Mouse (Mus musculus) neural tube, embryonic 12.5 days (tissue): Measurements from ENCODE around the gene Tcf7l1. TPM values are rescaled to one million over a fixed set of nuclear protein-coding genes. Genes with fewer than 3 reads are reported as not detected.

Experiments
- ATAC-seq: fragments of 200-750 bp; cut with Nextera tagmentation; 2 replicates; pipeline ENCODE4 v1.8.0; 2017; ENCODE audit warnings: low read depth, mild to moderate bottlenecking, moderate TSS enrichment, moderate library complexity; ENCODE audit not compliant: low FRiP score
- H3K27ac ChIP-seq: fragments of 300-500 bp; sonication (generic); 2 replicates; pipeline ENCODE4 v1.5.1; 2016
- H3K27me3 ChIP-seq: fragments of 300-500 bp; sonication (generic); replicated peaks from 2 replicates; pipeline ENCODE4 v1.6.1; 2016; ENCODE audit warnings: mild to moderate bottlenecking
- H3K36me3 ChIP-seq: fragments of 300-500 bp; sonication (generic); 2 replicates; pipeline ENCODE4 v1.6.1; 2016; ENCODE audit warnings: mild to moderate bottlenecking
- H3K4me1 ChIP-seq: fragments of 300-500 bp; sonication (generic); 2 replicates; pipeline ENCODE4 v1.6.1; 2016
- H3K4me2 ChIP-seq: fragments of 300-500 bp; sonication (generic); replicated peaks from 2 replicates; pipeline ENCODE4 v1.6.1; 2016; ENCODE audit warnings: mild to moderate bottlenecking
- H3K4me3 ChIP-seq: fragments of 300-500 bp; sonication (generic); 2 replicates; pipeline ENCODE4 v1.5.1; 2016
- H3K9ac ChIP-seq: fragments of 300-500 bp; sonication (generic); 2 replicates; pipeline ENCODE4 v1.6.1; 2016; ENCODE audit warnings: mild to moderate bottlenecking
- H3K9me3 ChIP-seq: fragments of 300-500 bp; sonication (generic); 2 replicates; pipeline ENCODE4 v1.6.1; 2016; ENCODE audit warnings: mild to moderate bottlenecking
- WGBS: fragments of 180-500 bp; shearing (Covaris S2); methylation state at CpG from one replicate; pipeline ENCODE4 v1.1.7; 2016; 5-methylcytosine and 5-hydroxymethylcytosine counted together
- polyA plus RNA-seq: library from polyadenylated mRNA; unstranded; fragments of >200 nt; fragmentation: Nextera tagmentation; extraction: Ambion mirVana; gene quantifications from 2 replicates; pipeline ENCODE4 v1.2.1, GENCODE M21; 2016

Gene Tcf7l1
- polyA plus RNA-seq, 1 experiment from 2014 or later, result 18.6 TPM

DNA sequence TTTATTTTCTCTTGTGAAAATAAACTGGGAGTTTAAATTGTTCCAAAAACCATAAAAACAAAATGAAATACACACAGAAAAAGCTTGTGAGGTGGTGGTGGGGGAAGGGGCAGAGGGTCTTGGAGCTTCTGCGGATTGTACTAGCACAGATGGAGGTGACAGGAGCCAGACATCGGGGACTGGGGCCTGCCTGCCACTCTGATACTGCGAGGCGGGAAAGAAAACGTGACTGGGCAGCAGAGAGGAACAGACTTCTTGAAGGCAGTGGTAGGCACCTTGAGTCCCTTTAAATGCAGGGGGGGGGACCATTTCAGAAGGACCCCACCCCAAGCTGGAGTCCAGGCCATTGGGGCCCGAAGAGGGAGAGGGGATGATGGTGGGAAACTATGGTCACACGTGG is 162.7 kb downstream of the Tcf7l1 start:
- no peak for ATAC-seq
- H3K4me2 ChIP-seq, result no peak overlapping the region
- peaks cover 18% of the 10 kb centered on the region for H3K36me3 ChIP-seq
- no peaks in the 10 kb centered on the region for H3K27me3 ChIP-seq
- H3K4me1 ChIP-seq, result no peaks in the 10 kb centered on the region
- no peak overlapping the region for H3K9ac ChIP-seq
- no peak overlapping the region for H3K27ac ChIP-seq
- 78% methylated on average over 7 of the region's 7 CpGs for WGBS
- no peak overlapping the region for H3K4me3 ChIP-seq
- no peaks in the 10 kb centered on the region for H3K9me3 ChIP-seq

- H3K4me1 ChIP-seq, result no peaks in the 10 kb centered on the region
- H3K36me3 ChIP-seq, result peaks cover 7% of the 10 kb centered on the region
- no peak overlapping the region for H3K9ac ChIP-seq
- no peak overlapping the region for H3K27ac ChIP-seq
- 85% methylated on average over 8 of the region's 8 CpGs for WGBS
- H3K9me3 ChIP-seq, result no peaks in the 10 kb centered on the region
- no peak for ATAC-seq
- no peak overlapping the region for H3K4me2 ChIP-seq
- H3K4me3 ChIP-seq, result no peak overlapping the region
- H3K27me3 ChIP-seq, result no peaks in the 10 kb centered on the region
Measured at GRCm38 (mm10) chr6:72623661-72624402, 165.2 kb downstream of the Tcf7l1 start.

DNA sequence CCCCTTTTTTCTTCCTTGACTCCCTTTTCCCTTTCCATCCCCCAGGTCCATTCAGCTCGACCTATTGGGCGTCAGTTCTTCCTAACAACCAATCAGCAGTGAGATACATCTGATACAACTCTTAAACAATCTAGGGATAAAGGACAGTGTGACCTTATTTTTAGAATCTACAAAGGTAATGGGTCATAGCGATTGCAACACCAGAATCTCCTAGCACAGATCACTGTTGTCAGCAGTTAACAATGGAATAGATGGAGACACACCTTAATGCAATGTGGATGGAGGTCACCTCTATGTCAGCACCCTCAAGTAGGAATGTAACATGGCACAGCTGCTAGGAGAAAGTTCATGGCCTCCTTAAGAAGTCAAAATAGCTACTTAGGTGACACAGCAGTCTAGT is 166.1 kb downstream of the Tcf7l1 start:
- WGBS, result 39% methylated on average over 3 of the region's 3 CpGs
- Histone ChIP-seq H3K27ac (no peak overlapping the region), H3K9ac (no peak overlapping the region), H3K4me2 (no peak overlapping the region), H3K27me3 (no peaks in the 10 kb centered on the region), H3K4me1 (no peaks in the 10 kb centered on the region), H3K4me3 (no peak overlapping the region), H3K9me3 (no peaks in the 10 kb centered on the region), H3K36me3 (peaks cover 7% of the 10 kb centered on the region)
- no peak for ATAC-seq

DNA sequence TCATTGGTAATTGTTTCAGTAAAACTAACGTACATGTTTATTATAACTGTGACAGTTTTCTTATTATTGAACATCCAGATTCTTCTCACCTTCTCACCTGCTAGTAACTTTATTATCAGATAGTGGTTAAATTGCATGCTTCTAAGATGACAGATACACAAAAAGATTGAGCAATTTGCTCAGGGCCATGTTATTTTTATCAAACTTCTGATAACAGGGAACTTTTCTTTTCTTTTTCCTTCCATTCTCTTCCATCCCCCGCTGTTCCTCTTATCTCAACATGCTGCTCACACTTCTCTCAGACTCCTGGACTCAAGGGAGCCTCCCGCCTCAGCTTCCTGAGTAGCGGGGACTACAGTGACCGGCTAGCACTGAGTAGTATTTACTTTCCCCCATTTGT is 168.1 kb downstream of the Tcf7l1 start:
- Histone ChIP-seq H3K27me3 (no peaks in the 10 kb centered on the region), H3K4me2 (no peak overlapping the region), H3K9me3 (no peaks in the 10 kb centered on the region), H3K4me3 (no peak overlapping the region), H3K27ac (no peak overlapping the region), H3K4me1 (peaks cover 2% of the 10 kb centered on the region), H3K9ac (no peak overlapping the region), H3K36me3 (no peaks in the 10 kb centered on the region)
- WGBS, result 88% methylated on average over 5 of the region's 5 CpGs
- no peak for ATAC-seq

GRCm38 (mm10) chr6:72619734-72620532 is 169.1 kb downstream of the Tcf7l1 start:
- 62% methylated on average over 12 of the region's 12 CpGs for WGBS
- H3K27ac ChIP-seq, result no peak overlapping the region
- no peak overlapping the region for H3K4me2 ChIP-seq
- peaks cover 12% of the 10 kb centered on the region for H3K4me1 ChIP-seq
- no peaks in the 10 kb centered on the region for H3K36me3 ChIP-seq
- H3K27me3 ChIP-seq, result no peaks in the 10 kb centered on the region
- no peak for ATAC-seq
- H3K9me3 ChIP-seq, result no peaks in the 10 kb centered on the region
- no peak overlapping the region for H3K9ac ChIP-seq
- no peak overlapping the region for H3K4me3 ChIP-seq

DNA sequence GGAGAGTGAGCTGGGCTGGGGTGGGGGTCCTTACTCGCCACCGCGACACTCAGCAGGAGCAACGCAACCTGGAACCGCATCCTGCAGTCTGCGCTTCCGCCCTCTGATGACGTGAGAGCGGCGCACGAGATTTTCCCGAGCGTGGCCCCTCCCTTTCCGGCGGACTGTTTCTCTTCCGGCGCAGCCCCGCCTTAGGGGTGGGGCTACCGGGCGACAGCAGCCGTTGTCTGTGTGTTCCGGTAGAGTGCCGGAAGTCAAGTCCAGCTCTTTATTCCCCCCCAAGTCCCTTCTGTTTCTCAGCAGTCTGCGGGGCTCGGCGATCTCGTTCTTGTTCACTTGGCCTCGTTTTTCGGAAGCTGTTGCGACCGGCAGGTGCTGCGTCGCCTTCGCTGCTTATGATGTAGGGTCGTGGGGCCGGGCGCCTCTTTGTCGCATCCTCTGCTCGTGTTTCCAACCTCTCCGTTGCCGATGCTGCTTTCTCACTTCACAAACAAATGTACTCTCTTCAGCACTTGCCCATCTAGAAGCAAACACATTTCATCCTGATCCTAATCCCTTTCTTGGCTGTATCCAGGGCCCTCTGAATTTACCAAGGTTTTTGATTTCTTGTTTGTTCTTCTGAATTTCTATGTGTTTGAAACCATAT is 172.3 kb downstream of the Tcf7l1 start, which contains the start of gene Tgoln1:
Gene Tgoln1 (minus strand): TSS at position 358 of the 646 bp plus-strand sequence.
- H3K36me3 ChIP-seq, result peaks cover 10% of the 10 kb centered on the region
- H3K4me1 ChIP-seq, result peaks cover 21% of the 10 kb centered on the region
- peak; percentile 99 for ATAC-seq
- no peaks in the 10 kb centered on the region for H3K9me3 ChIP-seq
- H3K27me3 ChIP-seq, result no peaks in the 10 kb centered on the region
- peak within 1 kb of the TSS; percentile 79 for H3K9ac ChIP-seq
- WGBS, result under 1% methylated on average over 41 of the region's 41 CpGs
- H3K4me2 ChIP-seq, result peak within 1 kb of the TSS; percentile 96
- H3K4me3 ChIP-seq, result peak within 1 kb of the TSS; percentile 76
- peak within 1 kb of the TSS; percentile 72 for H3K27ac ChIP-seq

DNA sequence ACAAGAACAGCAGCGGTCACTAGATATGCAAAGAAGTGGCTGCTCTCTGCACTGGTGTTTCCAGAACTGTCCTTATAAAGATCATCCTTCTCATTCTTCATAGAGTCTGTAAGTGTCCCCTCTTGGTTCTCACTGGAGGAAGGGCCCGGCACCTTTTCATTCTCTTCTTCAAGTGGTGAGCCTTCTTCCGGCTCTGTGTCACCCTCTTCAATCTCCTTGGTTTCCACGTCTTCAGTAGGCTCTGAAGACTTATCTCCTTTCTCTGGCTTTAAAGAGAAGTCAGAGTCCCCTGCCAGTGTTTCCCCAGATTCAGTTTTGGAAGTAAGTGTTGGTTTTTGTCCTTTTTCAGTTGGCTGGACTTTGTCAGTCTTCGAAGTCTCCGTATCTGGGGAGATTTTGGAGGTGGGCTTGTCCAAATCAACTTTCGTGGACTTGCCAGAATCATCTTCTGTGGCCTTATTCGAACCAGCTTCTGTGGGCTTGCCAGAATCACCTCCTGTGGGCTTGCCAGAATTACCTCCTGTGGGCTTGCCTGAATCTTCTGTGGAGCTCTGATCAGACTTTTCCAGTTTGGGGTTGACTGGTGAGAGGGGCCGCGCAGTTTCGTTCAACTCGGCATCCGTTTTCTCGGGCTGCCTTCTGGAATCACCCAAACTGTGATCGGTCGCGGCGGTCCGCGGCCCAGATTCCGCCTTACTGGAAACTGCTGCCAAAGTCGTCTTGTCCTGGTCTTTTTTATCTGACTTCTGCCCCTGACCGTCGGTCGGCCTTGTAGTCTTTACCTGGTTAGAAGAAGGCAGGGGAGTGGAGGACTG is 173.3 kb downstream of the Tcf7l1 start:
- no peaks in the 10 kb centered on the region for H3K9me3 ChIP-seq
- no peak overlapping the region for H3K27ac ChIP-seq
- peak overlapping the region; percentile 96 for H3K4me2 ChIP-seq
- peak overlapping the region; percentile 79 for H3K9ac ChIP-seq
- no peak for ATAC-seq
- peak overlapping the region; percentile 76 for H3K4me3 ChIP-seq
- peaks cover 20% of the 10 kb centered on the region for H3K36me3 ChIP-seq
- no peaks in the 10 kb centered on the region for H3K27me3 ChIP-seq
- 29% methylated on average over 25 of the region's 25 CpGs for WGBS
- H3K4me1 ChIP-seq, result peaks cover 21% of the 10 kb centered on the region

GRCm38 (mm10) chr6:72615151-72615550 is 173.9 kb downstream of the Tcf7l1 start:
- H3K4me3 ChIP-seq, result peak overlapping the region; percentile 76
- peak overlapping the region; percentile 96 for H3K4me2 ChIP-seq
- no peak overlapping the region for H3K27ac ChIP-seq
- peaks cover 21% of the 10 kb centered on the region for H3K4me1 ChIP-seq
- 75% methylated on average over 2 of the region's 2 CpGs for WGBS
- H3K36me3 ChIP-seq, result peaks cover 26% of the 10 kb centered on the region
- no peaks in the 10 kb centered on the region for H3K27me3 ChIP-seq
- ATAC-seq, result no peak
- peak overlapping the region; percentile 79; the same call in 1 of the 2 replicates for H3K9ac ChIP-seq
- H3K9me3 ChIP-seq, result no peaks in the 10 kb centered on the region

- H3K4me2 ChIP-seq, result no peak overlapping the region
- no peak overlapping the region for H3K9ac ChIP-seq
- H3K4me1 ChIP-seq, result peaks cover 12% of the 10 kb centered on the region
- WGBS, result 84% methylated on average over 4 of the region's 4 CpGs
- H3K27me3 ChIP-seq, result no peaks in the 10 kb centered on the region
- H3K27ac ChIP-seq, result no peak overlapping the region
- ATAC-seq, result no peak
- peaks cover 64% of the 10 kb centered on the region for H3K36me3 ChIP-seq
- no peak overlapping the region for H3K4me3 ChIP-seq
- H3K9me3 ChIP-seq, result no peaks in the 10 kb centered on the region
Measured at GRCm38 (mm10) chr6:72610261-72610660, 178.8 kb downstream of the Tcf7l1 start.

DNA sequence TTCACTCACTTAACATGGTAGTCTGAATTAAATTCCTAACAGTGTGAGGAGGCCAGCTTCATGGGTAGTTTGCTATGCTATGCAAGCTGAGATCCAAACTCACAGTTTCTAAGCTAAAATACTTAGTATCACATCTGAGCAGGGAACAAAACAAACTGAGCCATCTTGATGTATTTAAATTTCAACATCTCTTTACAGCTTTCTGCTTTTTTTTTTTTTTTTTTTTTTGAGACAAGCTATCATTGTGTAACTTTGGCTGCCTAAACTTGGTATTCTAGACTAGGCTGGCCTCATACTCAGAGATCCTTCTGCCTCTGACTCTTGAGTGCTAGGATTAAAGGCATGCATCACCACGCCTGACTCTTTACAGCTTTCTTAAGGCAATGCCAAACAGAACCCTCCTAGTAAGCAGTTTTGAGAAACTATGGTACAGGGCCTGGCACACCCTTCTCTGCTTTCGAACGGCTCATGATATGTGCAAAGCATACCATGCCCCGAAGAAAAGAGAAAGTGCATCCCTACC is 180.3 kb downstream of the Tcf7l1 start:
- Histone ChIP-seq H3K9ac (no peak overlapping the region), H3K9me3 (no peaks in the 10 kb centered on the region), H3K4me1 (no peaks in the 10 kb centered on the region), H3K4me3 (no peak overlapping the region), H3K36me3 (peaks cover 71% of the 10 kb centered on the region), H3K4me2 (no peak overlapping the region), H3K27me3 (no peaks in the 10 kb centered on the region), H3K27ac (no peak overlapping the region)
- ATAC-seq, result no peak
- WGBS, result 87% methylated on average over 4 of the region's 4 CpGs

- Histone ChIP-seq H3K9me3 (no peaks in the 10 kb centered on the region), H3K4me3 (no peak overlapping the region), H3K9ac (no peak overlapping the region), H3K27me3 (no peaks in the 10 kb centered on the region), H3K4me2 (no peak overlapping the region), H3K4me1 (no peaks in the 10 kb centered on the region), H3K36me3 (peaks cover 72% of the 10 kb centered on the region), H3K27ac (no peak overlapping the region)
- WGBS, result 92% methylated on average over 5 of the region's 5 CpGs
- no peak for ATAC-seq
Measured at GRCm38 (mm10) chr6:72607676-72608075, 181.4 kb downstream of the Tcf7l1 start.
